Mouse (Mus musculus) forebrain, embryonic 11.5 days (tissue): ENCODE measurements at regions not wholly inside any gene's neighbourhood (a gene's known extent, or its start where the extent isn't known, plus 50 kb on each side); places are given as distances from the start of the nearest gene placed in this dataset.
"Not testable (repeated sequence)": the region's sequence is repeated elsewhere in the genome, so short reads cannot be mapped to it uniquely, and the experiment has no call there.

Source experiments
- ATAC-seq: fragments of 200-750 bp; cut with Nextera tagmentation; replicated peaks from 2 replicates; pipeline ENCODE4 v1.8.0; 2017; ENCODE audit warnings: moderate TSS enrichment; ENCODE audit not compliant: low FRiP score
- DNase-seq: peaks from one replicate; pipeline ENCODE4 v3.0.0-alpha.2; 2017; ENCODE audit warnings: low spot score
- H3K27ac ChIP-seq: fragments of 300-500 bp; sonication (generic); 2 replicates; pipeline ENCODE4 v1.5.1; 2014; ENCODE audit warnings: low read depth, low read length
- H3K27me3 ChIP-seq: fragments of 300-500 bp; sonication (generic); 2 replicates; pipeline ENCODE4 v1.6.1; 2014; ENCODE audit warnings: mild to moderate bottlenecking, low read length, mixed read lengths; ENCODE audit not compliant: control insufficient read depth, insufficient read depth
- H3K36me3 ChIP-seq: fragments of 300-500 bp; sonication (generic); 2 replicates; pipeline ENCODE4 v1.6.1; 2014; ENCODE audit warnings: mild to moderate bottlenecking, low read length, moderate library complexity, mixed read lengths; ENCODE audit not compliant: control insufficient read depth, insufficient read depth
- H3K4me1 ChIP-seq: fragments of 300-500 bp; sonication (generic); replicated peaks from 2 replicates; pipeline ENCODE4 v1.6.1; 2014; ENCODE audit warnings: low read length, mixed read lengths; ENCODE audit not compliant: control insufficient read depth, insufficient read depth
- H3K4me2 ChIP-seq: fragments of 300-500 bp; sonication (generic); 2 replicates; pipeline ENCODE4 v1.6.1; 2014; ENCODE audit warnings: low read depth, mild to moderate bottlenecking, low read length, moderate library complexity, mixed read lengths; ENCODE audit not compliant: severe bottlenecking
- H3K4me3 ChIP-seq: fragments of 300-500 bp; sonication (generic); 2 replicates; pipeline ENCODE4 v1.5.1; 2014; ENCODE audit warnings: low read depth, low read length
- H3K9ac ChIP-seq: fragments of 300-500 bp; sonication (generic); 2 replicates; pipeline ENCODE4 v1.6.1; 2014; ENCODE audit warnings: low read length
- H3K9me3 ChIP-seq: fragments of 300-500 bp; sonication (generic); 2 replicates; pipeline ENCODE4 v1.6.1; 2016; ENCODE audit warnings: low read length, mixed read lengths; ENCODE audit not compliant: control insufficient read depth
- WGBS: fragments of 180-500 bp; shearing (Covaris S2); extraction: QIAGEN DNeasy Blood & Tissue Kit; methylation state at CpG from one replicate; pipeline ENCODE4 v1.1.7; 2014; 5-methylcytosine and 5-hydroxymethylcytosine counted together

DNA sequence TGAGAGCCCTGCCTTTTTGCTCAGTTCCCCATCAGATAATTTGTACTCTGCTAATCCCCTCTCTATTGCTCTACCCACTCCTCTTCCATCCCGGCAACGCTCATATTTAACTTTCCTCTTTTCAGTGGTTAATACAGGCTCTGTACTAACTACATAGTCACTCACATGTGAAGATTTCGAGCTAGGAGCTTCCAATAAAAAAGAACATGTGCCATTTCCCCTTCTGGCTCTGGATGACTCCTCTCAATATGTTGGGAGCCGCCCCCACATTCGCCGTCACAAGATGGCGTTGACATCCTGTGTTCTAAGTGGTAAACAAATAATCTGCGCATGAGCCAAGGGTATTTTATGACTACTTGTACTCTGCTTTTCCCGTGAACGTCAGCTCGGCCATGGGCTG, 75.8 kb downstream of the Dusp6 start:
- not testable (repeated sequence) for H3K4me1 ChIP-seq, H3K9me3 ChIP-seq, H3K27ac ChIP-seq, ATAC-seq, H3K27me3 ChIP-seq, DNase-seq, H3K4me2 ChIP-seq, H3K4me3 ChIP-seq, H3K9ac ChIP-seq, H3K36me3 ChIP-seq
- WGBS: 94% methylated on average over 8 of the region's 11 CpGs

- WGBS: 96% methylated on average over 8 of the region's 19 CpGs
- not testable (repeated sequence) for H3K9ac ChIP-seq
These were observed 76.4 kb downstream of the Dusp6 start for GRCm38 (mm10) chr10:99339291-99339912.

DNA sequence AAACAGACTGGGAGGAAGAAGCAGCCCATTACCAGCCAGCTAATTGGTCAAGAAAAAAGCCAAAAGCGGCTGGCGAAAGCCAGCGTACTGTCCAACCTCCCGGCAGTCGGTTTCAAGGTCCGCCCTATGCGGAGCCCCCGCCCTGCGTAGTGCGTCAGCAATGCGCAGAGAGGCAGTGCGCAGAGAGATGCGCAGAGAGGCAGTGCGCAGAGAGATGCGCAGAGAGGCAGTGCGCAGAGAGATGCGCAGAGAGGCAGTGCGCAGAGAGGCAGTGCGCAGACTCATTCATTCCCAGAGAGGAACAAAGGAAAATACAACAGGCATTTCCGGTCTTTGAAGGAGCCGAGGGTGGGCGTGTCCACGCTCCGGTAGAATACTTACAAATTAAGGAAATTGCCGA, 77.0 kb downstream of the Dusp6 start:
- H3K4me2 ChIP-seq, DNase-seq, H3K27me3 ChIP-seq, H3K27ac ChIP-seq, H3K9me3 ChIP-seq, H3K4me1 ChIP-seq, H3K9ac ChIP-seq, H3K4me3 ChIP-seq, ATAC-seq, H3K36me3 ChIP-seq: not testable (repeated sequence)
- WGBS: no CpG with 5 or more reads among the region's 25 CpGs

More at GRCm38 (mm10) chr10:99339291-99339912, 76.4 kb downstream of the Dusp6 start:
- not testable (repeated sequence) for H3K27ac ChIP-seq, H3K27me3 ChIP-seq, H3K4me3 ChIP-seq, H3K9me3 ChIP-seq, DNase-seq, H3K4me2 ChIP-seq, ATAC-seq, H3K4me1 ChIP-seq, H3K36me3 ChIP-seq

GRCm38 (mm10) chr10:99349125-99349716, 86.2 kb downstream of the Dusp6 start:
- Histone ChIP-seq H3K27me3 (no peaks in the 10 kb centered on the region), H3K27ac (no peak overlapping the region), H3K9ac (no peak overlapping the region), H3K4me3 (no peak overlapping the region), H3K4me1 (peaks cover 4% of the 10 kb centered on the region; the same call in 1 of the 2 replicates), H3K36me3 (no peaks in the 10 kb centered on the region), H3K4me2 (no peak overlapping the region), H3K9me3 (no peaks in the 10 kb centered on the region)
- DNase-seq: no peak
- 81% methylated on average over 3 of the region's 3 CpGs for whole genome bisulfite sequencing
- no peak for ATAC-seq

DNA sequence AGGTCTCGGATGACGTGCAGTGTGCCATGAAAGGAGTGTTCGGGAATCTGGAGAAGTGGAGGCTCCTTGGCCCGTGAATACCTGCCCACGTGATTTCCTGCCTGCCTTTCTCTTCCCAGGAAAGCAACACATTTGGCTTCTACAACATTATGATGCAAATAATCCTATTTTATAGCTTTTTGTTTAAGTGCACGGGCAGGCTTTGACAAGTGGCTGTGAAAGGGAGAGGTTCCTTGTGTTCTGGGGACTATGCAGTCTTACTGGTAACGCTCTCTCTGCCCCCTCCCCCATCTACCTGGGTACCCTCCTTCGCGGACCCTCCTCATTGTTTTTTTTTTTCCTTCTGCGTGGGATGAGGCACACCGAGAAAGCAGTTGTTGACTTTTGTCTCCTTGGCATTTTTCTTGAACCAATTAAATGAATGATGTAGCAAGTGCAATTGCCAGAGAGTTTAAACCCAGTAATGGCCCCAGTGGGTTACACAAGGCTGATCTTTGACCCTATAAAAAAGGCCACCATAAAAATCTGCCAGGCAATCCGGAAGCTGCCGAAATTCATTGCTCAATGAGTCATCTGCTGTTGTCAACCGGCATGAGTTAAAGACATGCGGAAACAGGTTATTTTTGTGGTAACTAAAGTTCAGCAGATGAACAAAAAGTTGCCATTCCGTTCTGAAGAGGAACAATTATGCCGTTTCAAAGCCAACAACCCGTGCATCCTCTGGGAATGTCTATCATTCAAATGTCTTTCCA, 90.7 kb downstream of the Dusp6 start:
- Histone ChIP-seq H3K9ac (no peak overlapping the region), H3K27ac (no peak overlapping the region), H3K9me3 (no peaks in the 10 kb centered on the region), H3K4me3 (no peak overlapping the region), H3K27me3 (no peaks in the 10 kb centered on the region), H3K36me3 (no peaks in the 10 kb centered on the region), H3K4me2 (no peak overlapping the region), H3K4me1 (peaks cover 4% of the 10 kb centered on the region; the same call in 1 of the 2 replicates)
- WGBS: 55% methylated on average over 18 of the region's 18 CpGs
- no peak for DNase-seq
- ATAC-seq: no peak

DNA sequence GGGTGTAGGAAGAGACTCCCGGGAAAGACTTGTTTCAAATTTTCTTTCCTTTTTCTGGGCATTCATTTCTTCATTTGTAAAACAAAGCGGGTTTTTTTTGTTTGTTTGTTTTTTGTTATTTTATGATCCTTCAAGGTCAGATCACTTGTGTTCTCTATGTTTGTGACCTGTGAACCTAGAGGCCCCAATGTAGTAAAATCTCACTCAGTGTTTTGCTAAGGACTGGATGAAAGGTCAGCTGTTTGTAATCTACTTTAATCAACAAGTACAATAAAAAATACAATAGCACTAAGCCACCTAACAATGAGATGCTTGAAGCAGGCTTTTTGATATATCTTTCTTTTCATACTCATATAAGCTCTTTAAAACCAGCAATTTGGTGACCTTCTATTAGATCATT, 91.3 kb downstream of the Dusp6 start:
- no peaks in the 10 kb centered on the region for H3K9me3 ChIP-seq
- no peak overlapping the region for H3K4me3 ChIP-seq
- no peak overlapping the region for H3K4me2 ChIP-seq
- no peaks in the 10 kb centered on the region for H3K36me3 ChIP-seq
- DNase-seq (no peak), ATAC-seq (no peak)
- no peaks in the 10 kb centered on the region for H3K27me3 ChIP-seq
- WGBS: 92% methylated on average over 2 of the region's 2 CpGs
- no peak overlapping the region for H3K9ac ChIP-seq
- H3K27ac ChIP-seq: no peak overlapping the region
- H3K4me1 ChIP-seq: peaks cover 4% of the 10 kb centered on the region; the same call in 1 of the 2 replicates

GRCm38 (mm10) chr10:99355303-99355702, 92.3 kb downstream of the Dusp6 start:
- no peaks in the 10 kb centered on the region for H3K9me3 ChIP-seq
- peaks cover 4% of the 10 kb centered on the region; the same call in 1 of the 2 replicates for H3K4me1 ChIP-seq
- H3K4me2 ChIP-seq: no peak overlapping the region
- no peaks in the 10 kb centered on the region for H3K36me3 ChIP-seq
- H3K4me3 ChIP-seq: no peak overlapping the region
- H3K27ac ChIP-seq: no peak overlapping the region
- no peak for DNase-seq
- no peaks in the 10 kb centered on the region for H3K27me3 ChIP-seq
- WGBS: 94% methylated on average over 4 of the region's 4 CpGs
- ATAC-seq: no peak
- no peak overlapping the region for H3K9ac ChIP-seq

DNA sequence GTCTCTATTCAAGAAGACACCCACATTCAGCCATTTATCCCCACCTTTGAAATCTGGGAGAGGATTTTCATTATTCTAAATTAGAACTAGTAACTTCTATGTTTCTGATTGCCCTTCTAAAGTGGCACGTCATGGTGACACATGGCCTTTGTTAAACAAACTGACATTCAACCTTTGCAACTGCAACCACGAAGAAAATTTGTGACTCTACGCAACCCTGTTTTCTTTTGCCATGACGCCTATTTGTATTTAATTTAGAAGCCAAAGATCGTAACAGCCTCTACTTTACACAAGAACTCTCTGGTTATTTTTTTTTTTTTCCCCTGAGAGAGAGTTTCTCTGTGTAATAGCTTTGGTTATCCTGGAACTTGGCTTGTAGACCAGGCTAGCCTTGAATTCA, 93.2 kb downstream of the Dusp6 start:
- ATAC-seq: no peak

More for the DNA sequence above, 93.2 kb downstream of the Dusp6 start:
- no peak for DNase-seq
- H3K27ac ChIP-seq: no peak overlapping the region
- WGBS: 83% methylated on average over 5 of the region's 5 CpGs
- H3K9me3 ChIP-seq: no peaks in the 10 kb centered on the region
- peaks cover 4% of the 10 kb centered on the region; the same call in 1 of the 2 replicates for H3K4me1 ChIP-seq
- no peaks in the 10 kb centered on the region for H3K36me3 ChIP-seq
- H3K4me3 ChIP-seq: no peak overlapping the region
- no peak overlapping the region for H3K9ac ChIP-seq
- no peaks in the 10 kb centered on the region for H3K27me3 ChIP-seq
- no peak overlapping the region for H3K4me2 ChIP-seq
